Mouse (Mus musculus): ENCODE results near the gene Tmem59l.

DNA sequence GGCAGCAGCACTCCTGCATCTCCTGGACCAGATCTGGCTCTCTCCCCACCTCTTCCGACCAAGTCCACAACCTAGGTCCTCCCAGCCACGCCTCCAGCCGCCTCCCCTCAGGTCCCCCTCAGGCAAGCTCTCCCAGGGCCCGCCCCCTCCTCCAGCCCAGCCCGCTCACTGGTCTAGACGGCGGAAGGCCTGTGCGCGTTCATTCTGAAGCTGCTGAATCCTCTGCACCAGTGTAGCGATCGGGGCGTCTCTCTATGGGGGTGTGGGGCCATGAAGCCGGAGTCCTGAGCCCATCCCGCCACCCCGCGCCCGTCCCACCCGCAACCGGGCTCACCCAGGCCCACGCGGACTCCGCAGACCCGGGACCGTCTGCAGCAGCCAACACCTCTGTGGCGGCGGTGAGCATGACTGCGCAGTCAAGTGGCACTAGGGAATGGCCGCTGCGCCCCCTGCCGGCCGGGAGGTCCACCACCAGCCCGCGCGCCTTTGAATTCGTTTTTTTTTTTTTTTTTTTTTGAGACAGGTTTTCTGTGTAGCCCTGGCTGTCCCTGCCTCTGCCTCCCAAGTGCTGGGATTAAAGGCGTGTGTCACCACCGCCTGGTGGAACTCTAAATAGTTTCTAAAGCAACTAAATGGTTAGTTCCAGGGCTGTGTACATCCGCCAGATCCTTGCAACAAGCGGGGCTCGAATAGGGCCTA, 19.3 kb upstream of the Tmem59l start, which contains the start of gene Rex1bd:
- peak; percentile 13 for TF ChIP-seq POLR2A (IDR thresholded peaks at IDR 0.05; ENCODE audit: insufficient read depth, low read length)
- peak; percentile 66 for TF ChIP-seq CTCF (IDR thresholded peaks at IDR 0.05; ENCODE audit: low read depth, low read length)
